Mouse (Mus musculus) adrenal gland, postnatal 25 days (tissue): ENCODE results near the gene Cux2. TPM values are rescaled to one million over a fixed set of nuclear protein-coding genes. Genes with fewer than 3 reads are reported as not detected.

ENCODE experiments used
- DNase-seq: peaks from one replicate; pipeline ENCODE4 v3.0.0; 2021; ENCODE audit warnings: mixed read lengths
- total RNA-seq: library from RNA; stranded (reverse); gene quantifications from 2 replicates; pipeline ENCODE4 v1.2.3, GENCODE M21; 2021

The Cux2 gene
- total RNA-seq, 1 experiment from 2014 or later: 29.8 TPM

- peak; percentile 64 for DNase-seq
Observed at GRCm38 (mm10) chr5:122059060-122060017, 9.4 kb upstream of the Cux2 start.

- no peak for DNase-seq
Observed at GRCm38 (mm10) chr5:122057622-122058021, 7.7 kb upstream of the Cux2 start.

DNA sequence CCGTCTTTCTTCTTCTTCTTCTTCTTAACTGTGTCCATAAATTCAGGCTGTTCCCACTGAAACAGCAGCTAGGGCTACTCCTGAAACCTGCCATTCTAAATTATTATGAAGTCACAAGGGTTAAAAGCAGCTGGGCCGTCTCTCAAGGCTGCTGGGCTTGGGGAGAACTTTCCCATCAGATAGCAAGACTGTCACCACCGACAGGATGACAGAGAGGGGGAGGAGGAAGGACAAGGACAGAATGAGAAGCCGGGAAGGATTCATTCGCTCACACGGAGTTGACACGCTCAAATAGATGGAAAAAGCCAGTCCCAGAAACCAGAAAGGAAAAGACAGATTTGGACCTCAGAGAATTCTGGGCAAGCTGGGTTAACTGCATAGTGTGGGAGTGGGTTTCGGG, 6.7 kb upstream of the Cux2 start:
- no peak for DNase-seq

DNA sequence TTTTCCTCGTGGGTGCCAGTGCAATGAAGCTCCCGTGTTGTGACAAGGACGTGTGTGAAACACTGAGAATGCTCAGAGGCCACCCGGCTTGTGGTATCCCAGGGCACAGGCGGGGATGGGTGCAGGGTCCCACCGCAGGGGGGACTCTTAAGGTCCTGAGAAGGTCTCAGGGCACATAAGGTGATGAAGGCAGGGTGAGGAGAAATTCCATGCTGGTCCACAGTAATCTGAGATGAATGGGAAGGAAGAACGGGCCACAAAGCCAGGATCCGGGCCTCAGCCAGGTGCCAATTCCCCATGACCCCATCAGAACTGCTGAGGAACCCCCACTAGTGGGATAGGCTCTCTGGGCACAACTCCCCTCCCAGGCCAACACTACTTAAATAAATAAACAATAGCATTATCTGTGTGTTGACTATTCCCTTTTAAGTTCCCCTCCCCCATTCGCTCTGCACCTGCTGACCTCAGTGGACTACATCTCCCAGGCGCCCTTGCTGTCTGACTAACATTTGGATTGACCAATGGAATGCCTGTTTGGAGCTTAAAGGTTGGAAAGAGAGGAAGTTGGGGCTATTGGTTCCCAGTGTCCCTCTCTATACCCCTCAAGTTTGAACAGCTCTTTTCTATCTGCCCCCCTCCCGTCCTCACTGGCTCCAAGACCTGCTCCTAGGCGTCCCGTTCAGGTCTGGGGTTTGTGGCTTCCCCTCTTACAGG, 4.4 kb upstream of the Cux2 start:
- DNase-seq: no peak

GRCm38 (mm10) chr5:122053587-122053986, 3.7 kb upstream of the Cux2 start:
- DNase-seq: no peak

DNA sequence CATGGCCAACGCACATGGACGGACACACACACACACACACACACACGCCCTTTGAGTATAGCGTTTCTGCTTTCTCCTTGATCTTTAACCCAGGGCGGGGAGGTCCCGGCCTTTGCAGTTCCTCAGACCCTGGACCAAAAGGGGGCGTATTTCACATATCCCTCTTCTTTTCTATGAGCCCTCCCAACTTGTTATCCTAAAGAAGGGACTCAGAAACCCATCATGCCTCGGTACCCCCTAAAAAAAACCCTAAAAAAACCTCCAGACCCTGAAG, 867 bp upstream of the Cux2 start:
- no peak for DNase-seq

DNA sequence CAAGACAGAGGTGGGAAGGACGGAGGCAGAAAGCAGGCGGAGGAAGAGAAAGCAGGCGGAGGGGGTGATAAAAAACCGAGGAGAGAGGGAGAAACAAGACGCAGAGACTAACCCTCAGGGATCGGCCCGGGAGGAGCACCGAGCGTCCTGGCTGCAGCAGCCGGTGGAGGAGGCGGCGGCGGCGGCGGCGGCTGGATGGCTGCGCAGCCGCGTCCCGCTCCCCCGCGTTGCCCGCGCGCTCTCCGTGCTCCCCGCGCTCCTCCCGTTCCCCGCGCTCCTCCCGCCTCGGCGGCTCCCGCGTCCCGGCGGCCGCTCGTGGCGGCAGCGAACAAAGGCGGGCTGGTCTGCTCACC, 262 bp downstream of the Cux2 start:
- peak; percentile 70 for DNase-seq

- DNase-seq: no peak
Observed at GRCm38 (mm10) chr5:122048686-122049663, 927 bp downstream of the Cux2 start.

DNA sequence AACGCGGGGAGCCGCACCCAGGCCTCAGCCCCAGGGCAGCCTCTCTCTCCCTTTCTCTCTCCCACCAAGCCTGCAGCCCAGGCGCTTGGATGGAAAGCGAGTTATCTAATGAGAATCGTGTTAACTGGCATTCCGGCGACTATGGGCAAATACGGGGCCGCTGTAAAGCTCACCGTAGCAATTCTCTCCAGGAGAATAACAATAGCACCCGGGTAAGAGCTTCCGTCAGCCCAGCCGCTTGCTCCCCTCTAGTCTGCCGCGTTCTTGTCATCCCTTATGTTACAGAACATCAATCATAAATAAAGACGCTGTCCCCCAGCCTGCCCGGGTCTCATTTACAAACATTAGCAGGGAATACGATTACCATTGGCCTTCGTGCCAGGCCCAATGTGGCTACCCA, 1.6 kb downstream of the Cux2 start:
- no peak for DNase-seq

- no peak for DNase-seq
Observed at GRCm38 (mm10) chr5:122047791-122048190, 2.1 kb downstream of the Cux2 start.

DNA sequence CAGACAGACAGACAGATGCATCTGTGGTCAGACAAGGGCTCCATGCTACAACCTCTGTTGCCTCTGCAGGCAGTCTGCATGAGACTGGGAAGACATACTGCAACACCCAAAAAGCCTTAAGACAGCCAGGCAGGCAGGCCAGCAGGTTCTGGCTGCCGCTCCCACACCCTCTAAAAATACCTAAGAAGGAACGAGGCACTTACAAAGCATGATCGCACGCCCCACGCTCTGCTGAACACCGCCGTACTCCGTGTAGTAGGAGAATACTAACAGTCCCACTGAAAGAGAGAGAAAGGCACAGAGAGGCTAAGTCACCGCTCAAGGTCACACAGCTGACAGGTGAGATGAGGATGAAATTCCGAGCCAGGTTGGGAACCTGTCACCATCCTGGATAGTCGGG, 6.3 kb downstream of the Cux2 start:
- DNase-seq: no peak

- no peak for DNase-seq
Observed at GRCm38 (mm10) chr5:122035278-122035677, 14.6 kb downstream of the Cux2 start.

DNA sequence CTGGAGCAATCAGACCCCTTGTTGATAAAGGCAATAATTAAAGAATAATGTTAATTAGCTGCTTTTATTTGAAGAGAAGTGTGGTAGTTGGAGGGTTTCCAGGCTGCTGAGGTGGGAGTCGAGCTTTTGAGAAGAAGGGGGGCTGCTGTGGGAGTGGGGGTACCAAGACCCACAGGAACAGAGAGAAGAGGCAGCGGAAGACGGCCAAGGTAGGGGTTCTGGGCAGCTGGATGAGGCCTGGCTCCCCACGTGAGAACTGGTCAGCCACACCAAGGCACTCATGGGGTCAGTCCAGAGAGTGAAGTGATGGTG, 16.8 kb downstream of the Cux2 start:
- DNase-seq: no peak

- DNase-seq: no peak
Observed at GRCm38 (mm10) chr5:122032471-122033166, 17.3 kb downstream of the Cux2 start.

- DNase-seq: no peak
Observed at GRCm38 (mm10) chr5:122031146-122031545, 18.8 kb downstream of the Cux2 start.

DNA sequence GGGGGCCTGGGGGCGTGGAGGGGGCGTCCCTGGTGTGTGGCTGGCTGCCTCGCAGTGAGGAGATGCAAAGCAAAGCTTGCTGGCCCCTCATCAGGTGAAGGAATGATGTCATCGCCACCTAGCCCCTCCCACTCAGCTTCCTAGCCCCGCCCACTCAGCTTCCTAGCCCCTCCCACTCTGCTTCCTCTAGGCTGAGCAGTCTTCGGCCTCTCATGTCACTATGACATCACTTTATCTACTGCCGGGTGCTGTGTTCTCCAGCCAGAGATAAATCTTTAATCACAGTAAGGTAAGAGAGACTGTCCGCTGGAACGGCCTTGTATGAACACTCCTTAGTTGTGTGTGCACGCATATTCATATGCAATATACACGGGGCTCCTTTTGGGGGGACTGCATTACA, 19.3 kb downstream of the Cux2 start:
- DNase-seq: no peak

GRCm38 (mm10) chr5:122026771-122027170, 23.1 kb downstream of the Cux2 start:
- DNase-seq: no peak

DNA sequence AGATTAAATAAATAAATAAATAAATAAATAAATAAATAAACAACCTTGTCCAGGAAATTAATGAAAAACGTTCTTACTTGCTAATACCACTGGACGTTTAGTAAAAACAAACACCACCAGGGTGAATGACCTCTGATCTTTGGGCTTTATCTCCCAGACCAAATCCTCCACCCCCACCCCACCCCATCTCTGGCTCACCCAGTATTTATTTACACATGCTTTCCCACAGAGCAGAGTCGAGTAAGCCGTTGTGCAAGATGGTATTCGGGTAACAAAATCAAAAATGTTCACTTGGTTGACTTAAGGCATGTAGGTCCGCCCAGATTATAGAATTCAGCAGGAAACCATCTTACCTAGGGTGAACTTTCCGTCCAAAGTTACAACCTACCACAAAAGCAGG, 23.6 kb downstream of the Cux2 start:
- no peak for DNase-seq

GRCm38 (mm10) chr5:122025117-122025516, 24.8 kb downstream of the Cux2 start:
- no peak for DNase-seq

DNA sequence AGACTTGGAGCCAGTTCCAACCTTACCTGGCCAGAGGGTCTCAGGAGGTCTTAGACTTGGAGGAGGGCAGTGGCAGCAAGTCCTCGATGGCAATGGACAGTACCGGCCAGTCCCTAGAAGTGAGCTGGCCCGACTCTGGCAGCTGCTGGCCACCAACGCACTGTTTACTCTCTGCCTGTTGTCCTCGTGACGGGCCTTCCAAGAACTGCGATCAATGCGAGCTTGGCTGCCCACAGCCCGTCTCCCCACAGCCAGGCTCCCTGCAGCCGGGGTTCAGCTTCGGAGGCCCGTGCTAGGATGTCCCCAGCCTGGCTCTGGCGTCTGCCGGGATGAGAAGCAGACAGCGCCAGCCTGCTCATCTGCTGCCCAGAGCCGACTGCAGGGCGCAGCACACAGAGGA, 30.6 kb downstream of the Cux2 start:
- no peak for DNase-seq

DNA sequence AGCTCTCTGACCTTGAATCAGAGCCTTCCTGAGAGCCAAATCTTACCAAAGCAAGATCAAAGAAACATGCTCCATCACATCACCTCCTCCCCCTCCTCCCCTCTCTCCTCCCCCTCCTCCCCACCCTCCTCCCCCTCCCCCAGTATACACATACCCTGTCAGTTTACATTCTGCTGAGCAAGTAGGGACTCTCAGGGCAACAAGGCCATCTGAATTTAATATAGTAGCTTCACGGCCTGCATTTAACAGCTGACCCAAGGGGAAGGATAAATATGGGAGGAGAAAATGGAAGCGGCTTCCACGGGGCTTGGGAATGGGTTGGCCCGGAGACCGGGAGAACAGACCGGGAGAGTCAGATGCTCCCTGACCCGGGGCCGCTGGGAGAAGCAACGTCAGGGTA, 32.1 kb downstream of the Cux2 start:
- DNase-seq: no peak

GRCm38 (mm10) chr5:122017269-122017668, 32.6 kb downstream of the Cux2 start:
- DNase-seq: peak; percentile 49
